Mouse (Mus musculus) hindbrain, embryonic 16.5 days (tissue): ENCODE measurements around the gene Frg2f1. TPM values are rescaled to one million over a fixed set of nuclear protein-coding genes. Genes with fewer than 3 reads are reported as not detected.
A peak's percentile ranks its signal among the peaks of the same experiment; 100 is the strongest.
"Not testable (repeated sequence)": the region's sequence is repeated elsewhere in the genome, so short reads cannot be mapped to it uniquely, and the experiment has no call there.

Experiments used
- ATAC-seq: fragments of 200-750 bp; cut with Nextera tagmentation; 2 replicates; pipeline ENCODE4 v1.8.0; 2017; ENCODE audit warnings: moderate TSS enrichment, moderate library complexity
- H3K27ac ChIP-seq: fragments of 300-500 bp; sonication (generic); 2 replicates; pipeline ENCODE4 v1.5.1; 2014; ENCODE audit warnings: low read depth, mild to moderate bottlenecking, control low read depth, low read length, moderate library complexity
- H3K27me3 ChIP-seq: fragments of 300-500 bp; sonication (generic); replicated peaks from 2 replicates; pipeline ENCODE4 v1.6.1; 2014; ENCODE audit warnings: low read length; ENCODE audit not compliant: control insufficient read depth, insufficient read depth
- H3K36me3 ChIP-seq: fragments of 300-500 bp; sonication (generic); 2 replicates; pipeline ENCODE4 v1.6.1; 2014; ENCODE audit warnings: mild to moderate bottlenecking, low read length, moderate library complexity, mixed read lengths; ENCODE audit not compliant: control insufficient read depth, insufficient read depth
- H3K4me1 ChIP-seq: fragments of 300-500 bp; sonication (generic); 2 replicates; pipeline ENCODE4 v1.6.1; 2014; ENCODE audit warnings: low read depth, low read length; ENCODE audit not compliant: control insufficient read depth, insufficient read depth
- H3K4me2 ChIP-seq: fragments of 300-500 bp; sonication (generic); 2 replicates; pipeline ENCODE4 v1.6.1; 2014; ENCODE audit warnings: mild to moderate bottlenecking, low read length, control low read depth, moderate library complexity
- H3K4me3 ChIP-seq: fragments of 300-500 bp; sonication (generic); 2 replicates; pipeline ENCODE4 v1.5.1; 2014; ENCODE audit warnings: mild to moderate bottlenecking, low read length, control low read depth, moderate library complexity
- H3K9ac ChIP-seq: fragments of 300-500 bp; sonication (generic); 2 replicates; pipeline ENCODE4 v1.6.1; 2014; ENCODE audit warnings: low read depth, mild to moderate bottlenecking, control low read depth, low read length, moderate library complexity
- H3K9me3 ChIP-seq: fragments of 300-500 bp; sonication (generic); 2 replicates; pipeline ENCODE4 v1.6.1; 2014; ENCODE audit warnings: mild to moderate bottlenecking, low read length, moderate library complexity; ENCODE audit not compliant: control insufficient read depth
- WGBS: fragments of 180-500 bp; shearing (Covaris S2); extraction: QIAGEN DNeasy Blood & Tissue Kit; methylation state at CpG from one replicate; pipeline ENCODE4 v1.1.7; 2014; 5-methylcytosine and 5-hydroxymethylcytosine counted together
- polyA plus RNA-seq: library from polyadenylated mRNA; unstranded; fragments of >200 nt; fragmentation: Nextera tagmentation; extraction: Ambion mirVana; gene quantifications from 2 replicates; pipeline ENCODE4 v1.2.1, GENCODE M21; 2015

The Frg2f1 gene
- polyA plus RNA-seq, 1 experiment from 2014 or later, result 9.3 TPM

- H3K4me3 ChIP-seq, result peak overlapping the region; percentile 73
- H3K9ac ChIP-seq, result peak overlapping the region; percentile 86
- no peak for ATAC-seq
- H3K27me3 ChIP-seq, result no peaks in the 10 kb centered on the region
- no peaks in the 10 kb centered on the region for H3K9me3 ChIP-seq
- H3K4me1 ChIP-seq, result peaks cover 16% of the 10 kb centered on the region
- H3K4me2 ChIP-seq, result peak overlapping the region; percentile 85
- H3K27ac ChIP-seq, result peak overlapping the region; percentile 95; the same call in 1 of the 2 replicates
- 5% methylated on average over 10 of the region's 10 CpGs for WGBS
- no peaks in the 10 kb centered on the region for H3K36me3 ChIP-seq
Measured at GRCm38 (mm10) chr4:119540533-119540890, 1.2 kb upstream of the Frg2f1 start.

GRCm38 (mm10) chr4:119539836-119540532 lies 655 bp upstream of the Frg2f1 start:
- ATAC-seq, result peak; percentile 80
- Histone ChIP-seq H3K9me3 (no peaks in the 10 kb centered on the region), H3K36me3 (no peaks in the 10 kb centered on the region), H3K27ac (peak overlapping the region; percentile 95), H3K9ac (peak overlapping the region; percentile 86), H3K27me3 (no peaks in the 10 kb centered on the region), H3K4me2 (peak overlapping the region; percentile 85), H3K4me3 (peak overlapping the region; percentile 73), H3K4me1 (peaks cover 16% of the 10 kb centered on the region)
- WGBS, result under 1% methylated on average over 41 of the region's 76 CpGs

GRCm38 (mm10) chr4:119537436-119537835 lies 1.9 kb downstream of the Frg2f1 start:
- WGBS, result 87% methylated on average over 4 of the region's 4 CpGs
- Histone ChIP-seq H3K36me3 (no peaks in the 10 kb centered on the region), H3K4me2 (no peak overlapping the region), H3K4me3 (no peak overlapping the region), H3K9me3 (no peaks in the 10 kb centered on the region), H3K9ac (no peak overlapping the region), H3K27me3 (no peaks in the 10 kb centered on the region), H3K4me1 (peaks cover 16% of the 10 kb centered on the region), H3K27ac (no peak overlapping the region)
- ATAC-seq, result no peak

- H3K9ac ChIP-seq, H3K27ac ChIP-seq, H3K4me3 ChIP-seq, H3K9me3 ChIP-seq, H3K27me3 ChIP-seq, H3K36me3 ChIP-seq, ATAC-seq, H3K4me2 ChIP-seq: not testable (repeated sequence)
- peaks cover 16% of the 10 kb centered on the region for H3K4me1 ChIP-seq
- WGBS, result 92% methylated on average over 4 of the region's 4 CpGs
Measured at GRCm38 (mm10) chr4:119536615-119537014, 2.7 kb downstream of the Frg2f1 start, which contains the start of gene Foxj3. Foxj3 (plus strand) TSS chr4:119537004.

- no peak overlapping the region for H3K4me3 ChIP-seq
- peaks cover 8% of the 10 kb centered on the region for H3K4me1 ChIP-seq
- H3K27me3 ChIP-seq, result no peaks in the 10 kb centered on the region
- no peak for ATAC-seq
- H3K36me3 ChIP-seq, result no peaks in the 10 kb centered on the region
- no peak overlapping the region for H3K9ac ChIP-seq
- 56% methylated on average over 4 of the region's 4 CpGs for WGBS
- no peak overlapping the region for H3K27ac ChIP-seq
- no peaks in the 10 kb centered on the region for H3K9me3 ChIP-seq
- no peak overlapping the region for H3K4me2 ChIP-seq
Measured at GRCm38 (mm10) chr4:119535103-119535502, 4.2 kb downstream of the Frg2f1 start.

- ATAC-seq, result no peak
- Histone ChIP-seq H3K9me3 (no peaks in the 10 kb centered on the region), H3K27me3 (no peaks in the 10 kb centered on the region), H3K4me1 (no peaks in the 10 kb centered on the region), H3K27ac (no peak overlapping the region), H3K4me3 (no peak overlapping the region), H3K36me3 (no peaks in the 10 kb centered on the region), H3K9ac (no peak overlapping the region), H3K4me2 (no peak overlapping the region)
- 63% methylated on average over 2 of the region's 2 CpGs for WGBS
Measured at GRCm38 (mm10) chr4:119531813-119532212, 7.5 kb downstream of the Frg2f1 start.

GRCm38 (mm10) chr4:119526329-119526845 lies 12.9 kb downstream of the Frg2f1 start:
- Histone ChIP-seq H3K27me3 (no peaks in the 10 kb centered on the region), H3K4me1 (peaks cover 9% of the 10 kb centered on the region)

GRCm38 (mm10) chr4:119524466-119524865 lies 14.9 kb downstream of the Frg2f1 start:
- H3K36me3 ChIP-seq, result no peaks in the 10 kb centered on the region
- no peaks in the 10 kb centered on the region for H3K9me3 ChIP-seq
- H3K4me1 ChIP-seq, result peaks cover 9% of the 10 kb centered on the region
- H3K27me3 ChIP-seq, result no peaks in the 10 kb centered on the region
- H3K4me3 ChIP-seq, result no peak overlapping the region
- WGBS, result 90% methylated on average over 2 of the region's 2 CpGs
- no peak overlapping the region for H3K9ac ChIP-seq
- ATAC-seq, result no peak; the same call in 1 of the 2 replicates
- no peak overlapping the region for H3K4me2 ChIP-seq
- H3K27ac ChIP-seq, result peak overlapping the region; percentile 75

More at GRCm38 (mm10) chr4:119526329-119526845, 12.9 kb downstream of the Frg2f1 start:
- Histone ChIP-seq H3K9ac (no peak overlapping the region), H3K9me3 (no peaks in the 10 kb centered on the region), H3K4me3 (no peak overlapping the region), H3K27ac (no peak overlapping the region), H3K4me2 (no peak overlapping the region), H3K36me3 (no peaks in the 10 kb centered on the region)
- ATAC-seq, result no peak

- peak overlapping the region; percentile 24 for H3K4me2 ChIP-seq
- ATAC-seq, result peak; percentile 80
- no peak overlapping the region for H3K4me3 ChIP-seq
- H3K27me3 ChIP-seq, result no peaks in the 10 kb centered on the region
- H3K9ac ChIP-seq, result no peak overlapping the region
- H3K27ac ChIP-seq, result peak overlapping the region; percentile 75
- WGBS, result 65% methylated on average over 1 of the region's 1 CpGs
- H3K4me1 ChIP-seq, result peaks cover 9% of the 10 kb centered on the region
- no peaks in the 10 kb centered on the region for H3K36me3 ChIP-seq
- H3K9me3 ChIP-seq, result no peaks in the 10 kb centered on the region
Measured at GRCm38 (mm10) chr4:119524010-119524409, 15.3 kb downstream of the Frg2f1 start.
